Mouse (Mus musculus): ENCODE measurements around the gene Srgap2. TPM values are rescaled to one million over a fixed set of nuclear protein-coding genes. Genes with fewer than 3 reads are reported as not detected.

Gene Srgap2
- polyA plus RNA-seq, 1 experiment from 2014 or later, result 25.3 TPM

GRCm38 (mm10) chr1:131523794-131524193 is 3.4 kb downstream of the Srgap2 start:
- H3K9me3 ChIP-seq, result no peaks in the 10 kb centered on the region
- WGBS, result 31% methylated on average over 3 of the region's 3 CpGs
- H3K9ac ChIP-seq, result peak overlapping the region; percentile 76
- H3K36me3 ChIP-seq (replicated peaks), result no peaks in the 10 kb centered on the region
- H3K4me2 ChIP-seq, result peak overlapping the region; percentile 90
- peak overlapping the region; percentile 32; the same call in 1 of the 2 replicates for H3K27ac ChIP-seq
- no peak for ATAC-seq (replicated peaks)
- H3K4me3 ChIP-seq, result peak overlapping the region; percentile 68
- H3K4me1 ChIP-seq, result peaks cover 53% of the 10 kb centered on the region
- no peaks in the 10 kb centered on the region for H3K27me3 ChIP-seq (replicated peaks)

- H3K27ac ChIP-seq, result no peak overlapping the region
- peaks cover 24% of the 10 kb centered on the region for H3K4me1 ChIP-seq
- 91% methylated on average over 3 of the region's 3 CpGs for WGBS
- no peak overlapping the region for H3K9ac ChIP-seq
- H3K27me3 ChIP-seq (replicated peaks), result no peaks in the 10 kb centered on the region
- H3K36me3 ChIP-seq (replicated peaks), result no peaks in the 10 kb centered on the region
- no peak for ATAC-seq (replicated peaks)
- no peak overlapping the region for H3K4me2 ChIP-seq
- H3K4me3 ChIP-seq, result no peak overlapping the region
- H3K9me3 ChIP-seq, result no peaks in the 10 kb centered on the region
Measured at GRCm38 (mm10) chr1:131516588-131516987, 10.6 kb downstream of the Srgap2 start.

- no peaks in the 10 kb centered on the region for H3K9me3 ChIP-seq
- peaks cover 7% of the 10 kb centered on the region for H3K4me1 ChIP-seq
- H3K4me2 ChIP-seq, result no peak overlapping the region
- ATAC-seq (replicated peaks), result no peak
- no peaks in the 10 kb centered on the region for H3K36me3 ChIP-seq (replicated peaks)
- WGBS, result 69% methylated on average over 1 of the region's 1 CpGs
- no peak overlapping the region for H3K27ac ChIP-seq
- H3K27me3 ChIP-seq (replicated peaks), result no peaks in the 10 kb centered on the region
- no peak overlapping the region for H3K4me3 ChIP-seq
- no peak overlapping the region for H3K9ac ChIP-seq
Measured at GRCm38 (mm10) chr1:131514197-131514596, 13.0 kb downstream of the Srgap2 start.

- Histone ChIP-seq H3K36me3 (replicated peaks) (no peaks in the 10 kb centered on the region), H3K27ac (no peak overlapping the region), H3K4me1 (peaks cover 7% of the 10 kb centered on the region), H3K9ac (no peak overlapping the region), H3K9me3 (no peaks in the 10 kb centered on the region), H3K27me3 (replicated peaks) (no peaks in the 10 kb centered on the region), H3K4me3 (no peak overlapping the region), H3K4me2 (no peak overlapping the region)
- WGBS, result 94% methylated on average over 2 of the region's 2 CpGs
- ATAC-seq (replicated peaks), result no peak
Measured at GRCm38 (mm10) chr1:131513136-131513535, 14.0 kb downstream of the Srgap2 start.

- Histone ChIP-seq H3K9ac (no peak overlapping the region), H3K27me3 (replicated peaks) (no peaks in the 10 kb centered on the region), H3K9me3 (no peaks in the 10 kb centered on the region), H3K4me2 (no peak overlapping the region), H3K4me1 (peaks cover 7% of the 10 kb centered on the region), H3K36me3 (replicated peaks) (no peaks in the 10 kb centered on the region), H3K4me3 (no peak overlapping the region), H3K27ac (no peak overlapping the region)
- ATAC-seq (replicated peaks), result no peak
- WGBS, result 76% methylated on average over 3 of the region's 3 CpGs
Measured at GRCm38 (mm10) chr1:131511661-131512500, 15.3 kb downstream of the Srgap2 start.

GRCm38 (mm10) chr1:131511131-131511530 is 16.0 kb downstream of the Srgap2 start:
- no peak overlapping the region for H3K4me3 ChIP-seq
- H3K27ac ChIP-seq, result no peak overlapping the region
- H3K9me3 ChIP-seq, result no peaks in the 10 kb centered on the region
- ATAC-seq (replicated peaks), result no peak
- peaks cover 10% of the 10 kb centered on the region for H3K4me1 ChIP-seq
- H3K9ac ChIP-seq, result no peak overlapping the region
- no peaks in the 10 kb centered on the region for H3K36me3 ChIP-seq (replicated peaks)
- H3K4me2 ChIP-seq, result no peak overlapping the region
- H3K27me3 ChIP-seq (replicated peaks), result no peaks in the 10 kb centered on the region

- Histone ChIP-seq H3K9ac (no peak overlapping the region), H3K36me3 (replicated peaks) (no peaks in the 10 kb centered on the region), H3K9me3 (no peaks in the 10 kb centered on the region), H3K27me3 (replicated peaks) (no peaks in the 10 kb centered on the region), H3K27ac (no peak overlapping the region), H3K4me3 (no peak overlapping the region), H3K4me2 (no peak overlapping the region), H3K4me1 (0 out of 2 replicates have a peak, but pooled peaks cover 7% of the 10 kb centered on the region)
- ATAC-seq (replicated peaks), result no peak
- WGBS, result 82% methylated on average over 1 of the region's 1 CpGs
Measured at GRCm38 (mm10) chr1:131501681-131502080, 25.5 kb downstream of the Srgap2 start.

GRCm38 (mm10) chr1:131498231-131498630 is 28.9 kb downstream of the Srgap2 start:
- H3K9ac ChIP-seq, result no peak overlapping the region
- H3K36me3 ChIP-seq (replicated peaks), result no peaks in the 10 kb centered on the region
- ATAC-seq (replicated peaks), result no peak
- H3K9me3 ChIP-seq, result no peaks in the 10 kb centered on the region
- H3K4me1 ChIP-seq, result peaks cover 6% of the 10 kb centered on the region; the same call in 1 of the 2 replicates
- WGBS, result 88% methylated on average over 1 of the region's 1 CpGs
- no peak overlapping the region for H3K4me3 ChIP-seq
- no peak overlapping the region for H3K4me2 ChIP-seq
- no peak overlapping the region for H3K27ac ChIP-seq
- no peaks in the 10 kb centered on the region for H3K27me3 ChIP-seq (replicated peaks)

- no peaks in the 10 kb centered on the region for H3K27me3 ChIP-seq (replicated peaks)
- 78% methylated on average over 4 of the region's 4 CpGs for WGBS
- H3K4me3 ChIP-seq, result no peak overlapping the region
- no peak overlapping the region for H3K4me2 ChIP-seq
- ATAC-seq (replicated peaks), result no peak
- peaks cover 17% of the 10 kb centered on the region for H3K4me1 ChIP-seq
- no peaks in the 10 kb centered on the region for H3K9me3 ChIP-seq
- no peak overlapping the region for H3K27ac ChIP-seq
- no peak overlapping the region for H3K9ac ChIP-seq
- H3K36me3 ChIP-seq (replicated peaks), result no peaks in the 10 kb centered on the region
Measured at GRCm38 (mm10) chr1:131493966-131494898, 32.9 kb downstream of the Srgap2 start.

- H3K9me3 ChIP-seq, result no peaks in the 10 kb centered on the region
- H3K36me3 ChIP-seq (replicated peaks), result no peaks in the 10 kb centered on the region
- peaks cover 17% of the 10 kb centered on the region for H3K4me1 ChIP-seq
- H3K27ac ChIP-seq, result peak overlapping the region; percentile 48
- no peak overlapping the region for H3K4me2 ChIP-seq
- 54% methylated on average over 2 of the region's 2 CpGs for WGBS
- H3K4me3 ChIP-seq, result no peak overlapping the region
- no peak for ATAC-seq (replicated peaks)
- no peaks in the 10 kb centered on the region for H3K27me3 ChIP-seq (replicated peaks)
- H3K9ac ChIP-seq, result no peak overlapping the region; the same call in 1 of the 2 replicates
Measured at GRCm38 (mm10) chr1:131492360-131492759, 34.8 kb downstream of the Srgap2 start.

- Histone ChIP-seq H3K36me3 (replicated peaks) (no peaks in the 10 kb centered on the region), H3K4me1 (peaks cover 17% of the 10 kb centered on the region), H3K4me2 (no peak overlapping the region), H3K9ac (no peak overlapping the region), H3K4me3 (no peak overlapping the region), H3K27me3 (replicated peaks) (no peaks in the 10 kb centered on the region), H3K9me3 (no peaks in the 10 kb centered on the region), H3K27ac (peak overlapping the region; percentile 48; the same call in 1 of the 2 replicates)
- no peak for ATAC-seq (replicated peaks)
- WGBS, result 45% methylated on average over 4 of the region's 4 CpGs
Measured at GRCm38 (mm10) chr1:131491579-131491978, 35.6 kb downstream of the Srgap2 start.

- H3K9me3 ChIP-seq, result no peaks in the 10 kb centered on the region
- 76% methylated on average over 3 of the region's 3 CpGs for WGBS
- peaks cover 15% of the 10 kb centered on the region for H3K4me1 ChIP-seq
- no peak overlapping the region for H3K9ac ChIP-seq
- H3K4me3 ChIP-seq, result no peak overlapping the region
- no peaks in the 10 kb centered on the region for H3K27me3 ChIP-seq (replicated peaks)
- no peak overlapping the region for H3K4me2 ChIP-seq
- H3K27ac ChIP-seq, result no peak overlapping the region
- no peaks in the 10 kb centered on the region for H3K36me3 ChIP-seq (replicated peaks)
- ATAC-seq (replicated peaks), result no peak
Measured at GRCm38 (mm10) chr1:131489312-131489711, 37.8 kb downstream of the Srgap2 start.
